Mouse (Mus musculus) brain, adult 2 months (tissue): Measurements from ENCODE around the gene Pltp.
A peak's percentile ranks its signal among the peaks of the same experiment; 100 is the strongest.

Experiments
- DNase-seq: peaks from one replicate; pipeline ENCODE4 v3.0.0; 2011; ENCODE audit warnings: low read depth, low spot score

Gene Pltp

DNA sequence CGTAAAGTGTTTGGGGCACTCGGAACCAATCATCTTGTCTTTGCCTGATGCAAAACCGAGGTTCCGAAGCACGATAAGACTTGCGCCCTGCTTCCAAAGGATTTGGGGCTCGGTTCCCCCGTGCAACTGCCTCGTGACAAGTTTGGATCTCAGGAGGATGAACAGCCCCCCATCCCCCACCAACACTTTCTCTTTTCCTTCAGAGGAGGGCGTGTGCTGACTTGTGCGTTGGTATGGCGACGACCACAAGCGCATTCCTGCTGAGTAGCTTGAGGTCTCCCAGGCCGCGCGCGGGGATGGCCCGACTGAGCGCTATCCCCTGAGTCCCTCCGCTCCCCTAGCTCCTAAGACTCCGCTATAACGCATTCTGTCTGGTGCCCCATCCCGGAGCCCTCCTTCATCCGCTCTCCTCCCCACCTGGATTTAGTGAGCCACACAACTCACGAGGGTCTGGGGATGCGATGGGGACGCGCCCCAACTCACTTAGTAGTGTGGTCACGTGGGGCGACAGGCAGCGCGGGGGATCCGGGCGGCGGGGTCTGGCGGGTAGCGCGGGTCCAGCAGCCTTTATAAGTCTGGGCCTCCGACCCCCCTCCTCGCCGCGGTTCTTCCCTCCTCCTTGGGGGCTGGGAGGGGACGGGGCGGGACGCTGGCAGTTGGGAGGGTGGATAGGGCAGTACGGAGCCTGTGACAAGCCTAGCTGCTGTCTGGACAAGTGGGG, at the start of gene Pltp:
TSS of gene Pltp (minus strand) at position 611 of the 721 bp plus-strand sequence.
- DNase-seq, result peak; percentile 41

DNA sequence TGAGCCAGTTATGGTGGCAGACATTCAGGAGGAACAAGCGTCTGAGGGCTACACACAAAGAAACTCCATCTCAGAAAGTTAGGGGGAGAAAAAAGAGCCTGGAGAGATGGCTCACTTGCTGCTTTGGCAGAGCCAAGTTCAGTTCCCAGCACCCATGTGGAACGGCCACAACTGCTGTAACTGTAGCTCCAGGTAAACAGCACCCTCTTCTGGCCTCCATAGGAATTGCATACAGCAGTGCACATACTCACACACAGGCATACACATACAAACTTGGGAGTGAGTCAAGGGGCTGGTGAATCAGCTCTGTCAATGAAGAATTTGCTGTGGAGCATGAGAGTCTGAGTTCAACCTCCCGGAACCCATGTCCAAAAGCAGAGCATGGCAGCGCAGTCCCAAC, 48.6 kb upstream of the Pltp start:
- no peak for DNase-seq

DNA sequence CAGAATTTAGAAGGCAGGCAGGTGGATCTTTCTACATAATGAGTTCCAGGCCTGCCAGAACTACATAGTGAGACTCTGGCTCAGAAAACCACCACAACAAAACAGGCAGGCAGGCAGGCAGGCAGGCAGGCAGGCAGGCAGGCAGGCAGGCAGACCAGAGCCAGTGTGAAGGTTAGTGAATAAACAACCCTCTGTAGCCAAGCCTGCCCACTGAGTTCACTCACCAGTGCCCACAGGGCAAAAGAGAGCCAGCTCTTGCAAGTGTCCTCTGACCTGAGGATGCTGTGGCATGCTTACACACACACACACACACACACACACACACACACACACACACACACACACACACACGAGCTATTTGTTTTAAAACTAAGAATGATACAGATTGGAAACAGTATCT, 46.0 kb upstream of the Pltp start:
- no peak for DNase-seq

DNA sequence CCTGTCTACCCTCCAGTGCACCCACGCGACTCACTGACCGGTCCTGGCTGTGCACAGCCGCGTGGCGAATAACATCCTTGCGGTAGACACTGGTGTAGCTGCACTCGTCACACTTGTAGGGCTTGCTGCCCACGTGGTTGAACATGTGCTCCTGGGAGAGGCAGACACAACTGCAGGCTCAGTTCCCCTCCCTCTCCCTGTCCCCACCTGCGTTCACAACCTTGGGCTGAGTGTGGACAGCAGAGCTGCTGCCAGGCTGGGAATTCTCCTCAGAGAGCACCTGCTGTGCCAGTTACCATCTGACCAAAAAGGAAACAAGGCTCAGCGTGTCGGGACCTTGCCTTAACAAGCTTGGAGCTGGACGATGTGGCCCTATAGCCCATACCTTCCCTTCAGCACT, 43.9 kb upstream of the Pltp start:
- peak; percentile 48 for DNase-seq

DNA sequence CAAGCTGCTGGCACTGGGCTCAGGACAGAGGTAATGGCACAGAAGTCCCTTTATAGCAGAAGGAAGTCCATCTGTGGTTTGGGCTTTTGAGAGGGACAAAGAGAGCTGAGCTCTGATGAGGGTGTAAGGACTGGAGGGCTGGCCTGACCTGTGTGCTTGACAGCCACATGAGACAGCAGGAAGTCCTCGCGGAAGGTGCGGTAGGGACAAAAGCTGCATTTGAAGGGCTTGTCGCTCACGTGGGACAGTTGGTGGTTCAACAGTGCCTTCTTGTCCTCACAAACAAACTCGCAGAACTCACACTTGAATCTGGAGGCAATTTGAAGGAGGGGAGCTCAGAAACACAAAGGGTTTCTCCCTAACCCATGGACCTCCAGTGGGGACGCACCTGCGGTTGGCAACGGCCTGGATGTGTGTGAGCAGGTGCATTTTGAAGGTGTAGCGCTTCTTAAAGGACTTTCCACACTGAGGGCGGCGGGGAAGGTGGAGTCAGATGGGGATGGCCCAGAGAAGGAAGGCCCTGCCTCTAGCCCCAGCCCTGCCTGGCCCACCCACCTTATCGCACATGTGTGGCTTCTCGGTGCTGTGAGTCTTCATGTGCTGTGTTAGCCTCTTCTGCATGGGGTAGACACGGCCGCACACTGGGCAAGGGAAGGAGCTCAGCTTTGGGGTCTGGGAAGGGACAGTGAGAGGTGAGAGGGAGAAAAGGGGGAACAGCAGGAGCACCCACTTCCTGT, 42.4 kb upstream of the Pltp start:
- no peak for DNase-seq

DNA sequence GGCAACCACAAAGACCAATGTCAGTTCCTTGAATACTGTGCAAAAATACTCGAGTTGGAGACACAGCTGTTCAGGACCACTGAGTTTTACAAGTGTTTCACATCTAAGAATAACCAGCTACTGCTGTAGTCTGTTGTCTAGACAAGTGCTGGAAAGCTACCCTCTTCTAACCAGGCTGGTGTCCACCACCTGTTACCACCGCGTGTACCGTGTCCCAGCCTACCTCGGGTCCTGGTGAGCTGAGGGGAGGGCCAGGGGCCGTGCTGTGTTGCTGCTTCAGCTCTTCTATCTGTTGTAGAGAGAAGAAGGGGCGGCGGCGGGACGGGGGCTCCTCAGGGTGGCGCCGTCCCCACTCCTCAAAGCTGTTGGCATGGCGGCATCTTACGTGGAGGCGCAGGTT, 41.5 kb upstream of the Pltp start:
- DNase-seq, result no peak

DNA sequence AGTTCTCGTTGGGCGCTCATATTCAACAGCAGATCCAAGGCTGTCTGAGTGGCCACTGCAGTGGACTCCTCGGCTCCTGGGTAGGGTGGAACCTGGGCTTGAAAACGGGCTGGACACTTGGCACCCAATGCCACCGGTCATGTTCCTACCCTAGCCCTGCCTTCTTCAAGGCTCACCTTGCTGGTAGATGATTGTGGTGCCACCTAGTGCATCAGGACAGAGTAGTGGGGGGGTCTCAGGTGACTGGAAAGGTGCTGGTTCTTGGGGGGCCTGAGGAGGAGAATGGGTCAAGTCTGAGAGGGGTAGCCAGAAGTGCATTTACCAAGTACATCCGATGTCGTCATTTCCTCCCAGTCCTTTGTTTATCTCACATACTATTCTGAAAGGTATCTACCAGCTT, 40.5 kb upstream of the Pltp start:
- DNase-seq, result no peak

DNA sequence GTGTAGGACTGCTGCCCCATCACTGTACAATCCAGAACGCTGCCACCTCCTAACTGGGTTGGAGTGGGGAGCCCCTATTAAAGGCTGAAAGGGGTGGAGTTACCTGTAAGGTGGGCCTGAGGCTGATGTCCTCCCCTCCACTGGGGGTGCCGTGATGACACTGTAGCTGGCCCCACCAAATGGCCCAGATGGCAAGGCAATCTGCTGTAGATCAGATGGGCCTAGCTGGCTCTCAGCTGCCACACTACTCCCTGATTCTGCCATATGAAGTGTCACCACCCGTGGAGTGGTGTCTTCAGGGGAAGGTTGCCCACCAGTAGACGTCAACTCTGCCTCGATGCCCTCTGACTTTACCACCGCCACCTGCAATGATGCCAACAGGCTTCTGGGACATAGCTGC, 38.4 kb upstream of the Pltp start:
- DNase-seq, result peak; percentile 37

DNA sequence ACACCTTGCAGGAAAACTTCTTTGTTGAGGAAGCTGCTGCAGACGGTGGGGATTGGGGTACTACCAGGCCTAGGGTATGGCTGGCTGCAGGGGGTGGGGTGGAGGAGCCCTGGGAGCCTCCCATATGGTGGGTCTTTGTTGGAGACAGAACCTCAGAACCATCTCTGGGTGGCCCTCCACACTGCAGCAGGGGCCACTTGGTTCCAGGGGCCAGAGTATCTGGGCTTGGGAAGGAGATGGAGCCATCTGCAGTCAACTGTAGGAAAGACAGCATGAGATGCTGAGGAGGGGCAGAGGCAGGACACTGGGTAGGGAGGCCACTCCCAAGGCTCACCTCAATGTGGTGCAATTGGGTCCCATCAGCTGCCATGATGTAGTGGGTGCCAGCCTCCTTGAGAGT, 37.1 kb upstream of the Pltp start:
- no peak for DNase-seq

DNA sequence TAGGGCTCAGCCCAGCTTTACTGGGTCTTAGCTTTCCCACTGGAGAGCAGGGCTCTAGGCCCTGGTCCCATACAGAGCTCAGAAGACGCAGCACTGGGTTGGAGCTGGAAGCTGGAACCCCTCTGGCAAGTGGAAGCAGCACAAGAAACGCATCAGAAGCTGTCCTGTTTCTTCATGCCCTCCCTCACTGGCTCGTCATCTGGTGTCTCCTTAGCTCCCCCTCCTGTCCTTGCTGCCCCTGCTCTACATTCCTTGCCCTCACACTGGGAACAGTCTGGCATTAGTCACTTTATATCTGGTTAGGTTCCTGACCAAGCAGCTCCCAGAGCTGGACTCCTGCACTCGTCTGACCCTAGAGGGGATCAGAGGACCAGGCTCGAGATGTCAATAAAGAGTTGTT, 36.5 kb upstream of the Pltp start:
- peak; percentile 52 for DNase-seq

DNA sequence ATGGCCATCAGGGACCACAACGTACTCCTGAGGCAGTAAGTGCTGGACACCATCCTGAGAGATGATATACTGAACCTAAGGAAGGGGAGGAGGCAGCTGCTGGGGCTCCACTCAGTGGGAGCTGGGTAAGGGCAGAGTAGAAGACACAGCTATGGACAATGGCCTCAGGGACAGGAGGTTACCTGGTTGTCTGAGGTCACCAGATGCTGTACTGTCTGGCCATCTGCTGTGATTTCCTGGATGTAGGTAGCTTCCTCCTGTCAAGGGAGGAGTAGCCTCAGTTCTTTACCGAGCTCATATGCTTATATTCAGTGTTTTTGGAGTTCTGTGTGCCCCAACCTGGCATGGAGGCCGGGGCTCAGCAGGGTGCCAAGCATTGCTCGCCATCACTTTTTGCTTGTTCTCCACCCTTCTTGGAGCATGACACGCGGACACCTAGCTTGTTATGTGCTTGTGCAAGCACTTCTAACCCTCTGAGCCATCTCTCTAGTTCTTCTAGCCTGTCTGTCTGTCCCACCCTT, 35.2 kb upstream of the Pltp start:
- peak; percentile 60 for DNase-seq

DNA sequence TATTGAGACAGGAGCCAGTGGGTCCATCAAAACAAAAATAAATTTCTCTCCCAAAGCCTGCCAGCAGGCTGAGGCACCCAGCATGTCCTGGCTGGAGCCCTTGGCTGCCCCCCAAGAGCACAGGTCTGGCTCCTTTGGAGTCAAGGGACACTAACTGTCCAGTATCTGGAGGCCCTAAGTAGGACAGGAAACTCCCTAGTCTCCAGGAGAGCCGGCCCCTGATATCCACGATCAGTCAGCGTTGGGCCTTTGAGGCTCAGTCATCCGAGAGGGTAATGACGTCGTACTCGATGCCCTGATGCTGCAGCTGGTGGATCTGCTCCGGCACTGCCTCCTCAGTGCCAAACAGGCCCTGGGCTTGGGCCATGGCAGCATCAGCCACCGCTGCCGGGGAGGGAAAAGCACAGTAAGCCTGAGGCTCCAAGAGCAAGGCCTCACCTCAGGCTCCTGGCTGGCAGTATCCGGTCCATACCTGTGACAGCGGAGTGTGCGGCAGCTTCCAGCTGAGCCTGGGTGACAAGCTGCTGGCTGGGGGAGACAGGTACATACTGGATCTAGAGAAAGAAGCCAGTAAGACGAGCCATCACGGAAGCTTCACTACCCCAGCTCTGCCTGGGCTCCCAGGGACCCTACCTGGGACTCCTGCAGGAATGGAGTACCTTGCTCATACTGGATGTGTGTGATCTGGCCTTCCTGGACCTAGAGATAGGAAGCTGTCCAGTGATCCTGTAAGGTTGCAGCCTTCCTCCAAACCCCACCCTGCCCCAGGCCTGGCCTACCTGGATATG, 34.6 kb upstream of the Pltp start:
- DNase-seq, result peak; percentile 65

DNA sequence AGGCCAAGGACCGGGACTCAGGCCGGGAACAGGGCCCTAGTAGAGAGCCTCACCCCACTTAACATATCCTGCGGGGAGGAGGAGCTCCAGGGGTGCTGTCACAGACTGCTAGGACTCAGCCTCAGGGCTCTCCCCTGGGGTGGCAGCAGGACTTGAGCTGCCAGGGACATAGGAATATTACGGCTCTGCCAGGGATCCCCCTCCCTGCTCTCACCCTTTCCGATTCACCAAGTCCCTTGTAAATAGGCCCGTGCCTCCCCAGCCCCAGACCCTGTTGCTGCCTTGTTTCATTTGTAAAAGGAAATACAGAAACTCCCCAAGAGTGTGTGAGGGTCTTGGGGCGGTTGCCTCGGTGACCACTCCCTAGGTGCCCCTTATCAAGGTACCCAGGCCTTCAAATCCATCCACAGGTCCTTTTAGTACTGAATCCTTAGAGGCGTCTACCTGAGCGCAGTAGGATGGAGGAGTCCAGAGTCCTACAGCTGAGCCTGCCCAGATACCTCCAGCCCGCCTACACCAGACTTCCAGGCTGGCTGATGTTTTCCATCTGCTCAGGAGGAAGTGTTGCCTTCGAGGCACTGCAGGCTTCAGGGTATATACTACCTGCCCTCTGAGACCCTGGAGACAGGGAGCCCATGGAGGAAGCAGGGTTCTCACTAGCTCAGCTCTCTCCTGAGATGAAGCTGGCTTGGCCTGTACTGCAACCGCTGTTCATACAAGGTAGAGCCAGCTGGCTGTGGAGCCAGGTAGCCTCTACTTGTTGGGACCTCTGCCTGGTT, 33.7 kb upstream of the Pltp start:
- DNase-seq, result peak; percentile 32

DNA sequence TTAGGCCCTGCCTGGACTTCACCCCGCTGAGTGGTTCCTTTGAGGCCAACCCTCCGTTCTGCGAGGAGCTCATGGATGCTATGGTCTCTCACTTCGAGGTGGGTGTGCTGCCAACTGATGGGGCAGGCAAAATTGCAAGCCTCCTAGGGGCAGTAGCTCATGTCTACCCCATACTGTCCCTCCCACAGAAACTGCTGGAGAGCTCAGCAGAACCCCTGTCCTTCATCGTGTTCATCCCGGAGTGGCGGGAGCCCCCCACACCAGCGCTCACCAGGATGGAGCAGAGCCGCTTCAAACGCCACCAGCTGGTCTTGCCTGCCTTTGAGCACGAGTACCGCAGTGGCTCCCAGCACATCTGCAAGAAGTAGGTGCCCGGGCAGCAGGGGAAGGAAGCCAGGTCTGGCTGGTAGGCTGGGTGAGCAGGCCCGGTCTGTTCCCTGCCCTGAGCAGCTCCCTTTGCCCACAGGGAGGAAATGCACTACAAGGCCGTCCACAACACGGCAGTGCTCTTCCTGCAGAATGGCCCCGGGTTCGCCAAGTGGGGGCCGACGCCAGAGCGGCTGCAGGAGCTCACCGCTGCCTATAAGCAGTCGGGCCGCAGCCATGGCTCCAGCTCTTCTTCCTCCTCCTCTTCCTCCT, 33.0 kb upstream of the Pltp start:
- no peak for DNase-seq

DNA sequence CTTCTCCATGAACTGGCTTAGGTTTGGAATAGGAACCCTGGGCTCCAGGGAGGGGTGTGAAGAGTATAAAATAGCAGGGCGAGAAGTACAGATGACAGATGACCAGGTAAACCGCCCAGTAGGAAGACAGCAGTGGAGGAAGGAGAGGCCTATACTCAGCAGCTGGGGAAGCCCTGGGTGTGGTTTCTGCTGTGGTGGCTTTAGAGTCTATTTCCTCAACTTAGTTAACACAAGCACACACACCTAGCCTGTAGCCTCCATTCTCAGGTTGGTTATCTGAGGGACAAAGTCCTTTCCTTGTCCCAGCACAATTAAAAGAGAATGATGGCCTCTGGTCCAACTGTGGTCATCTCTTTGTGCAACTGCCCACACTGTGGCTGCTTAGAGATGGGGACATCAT, 32.4 kb upstream of the Pltp start:
- no peak for DNase-seq

DNA sequence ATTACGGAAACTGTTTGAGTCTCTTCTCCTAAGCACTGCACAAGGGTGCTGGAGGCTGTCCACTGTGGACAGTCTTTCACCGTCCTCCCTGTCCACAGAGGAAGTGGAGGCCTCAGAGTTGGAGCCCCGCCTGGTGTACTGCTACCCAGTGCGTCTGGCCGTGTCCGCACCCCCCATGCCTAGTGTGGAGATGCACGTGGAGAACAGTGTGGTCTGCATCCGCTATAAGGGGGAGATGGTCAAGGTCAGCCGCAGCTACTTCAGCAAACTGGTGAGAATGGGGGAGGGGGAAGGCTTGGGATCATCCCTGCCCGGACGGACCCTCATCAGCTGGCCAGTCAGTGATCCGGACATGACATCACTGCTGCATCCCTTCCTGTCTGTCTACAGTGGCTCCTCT, 31.5 kb upstream of the Pltp start:
- DNase-seq, result no peak

DNA sequence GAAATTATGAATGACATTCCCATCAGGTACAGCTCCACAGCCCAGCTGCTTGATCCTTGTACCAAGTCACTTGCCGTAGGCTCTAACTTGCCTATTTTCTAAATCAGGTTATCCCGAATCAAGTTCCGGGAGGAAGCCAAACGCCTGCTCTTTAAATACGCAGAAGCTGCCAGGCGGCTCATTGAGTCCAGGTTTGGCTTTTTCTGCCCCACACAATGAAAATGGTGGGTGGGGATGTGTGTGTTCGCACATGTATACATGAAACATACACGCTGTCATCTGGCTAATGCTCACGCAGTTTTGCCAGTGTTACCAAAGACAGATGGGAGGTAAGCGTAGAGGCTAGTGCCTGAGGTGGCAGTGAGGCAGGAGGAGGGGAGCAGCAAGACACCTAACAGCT, 29.1 kb upstream of the Pltp start:
- DNase-seq, result peak; percentile 52

DNA sequence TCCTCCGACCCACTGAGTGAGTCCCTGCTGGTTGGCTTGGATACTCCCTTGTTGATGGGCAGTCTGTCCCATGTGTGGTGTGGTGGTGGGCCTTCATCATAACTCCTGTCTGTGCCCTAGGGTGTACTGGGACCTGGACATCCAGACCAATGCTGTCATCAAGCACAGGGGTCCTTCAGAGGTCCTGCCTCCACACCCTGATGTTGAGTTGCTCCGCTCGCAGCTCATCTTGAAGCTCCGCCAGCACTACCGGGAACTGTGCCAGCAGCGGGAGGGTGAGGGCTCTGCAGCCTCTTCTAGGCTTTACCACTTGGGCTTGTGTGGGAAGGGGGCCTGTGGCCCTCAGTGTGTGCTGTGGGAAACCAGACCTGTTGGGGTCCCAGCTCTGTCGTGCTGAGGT, 28.3 kb upstream of the Pltp start:
- DNase-seq, result peak; percentile 85

DNA sequence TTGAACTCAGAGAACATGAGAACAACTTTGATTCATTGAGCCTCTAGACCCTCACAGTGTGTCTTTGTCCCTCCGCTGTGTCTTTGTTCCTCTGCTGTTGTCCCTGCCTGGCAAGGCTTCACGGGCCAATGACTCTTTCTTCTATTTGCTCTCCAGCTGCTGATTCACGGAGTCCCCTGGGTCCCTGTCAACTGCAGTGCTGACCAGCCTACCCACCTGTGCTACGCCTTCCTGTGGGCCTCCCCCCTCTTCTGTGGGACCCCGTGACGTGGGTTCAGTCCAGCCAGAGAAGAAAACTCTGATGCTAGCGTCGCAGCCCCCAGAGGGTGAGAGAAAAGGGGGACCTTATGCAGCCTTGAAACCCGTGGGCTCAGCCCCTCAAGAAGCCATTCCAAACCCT, 25.1 kb upstream of the Pltp start:
- DNase-seq, result peak; percentile 58

DNA sequence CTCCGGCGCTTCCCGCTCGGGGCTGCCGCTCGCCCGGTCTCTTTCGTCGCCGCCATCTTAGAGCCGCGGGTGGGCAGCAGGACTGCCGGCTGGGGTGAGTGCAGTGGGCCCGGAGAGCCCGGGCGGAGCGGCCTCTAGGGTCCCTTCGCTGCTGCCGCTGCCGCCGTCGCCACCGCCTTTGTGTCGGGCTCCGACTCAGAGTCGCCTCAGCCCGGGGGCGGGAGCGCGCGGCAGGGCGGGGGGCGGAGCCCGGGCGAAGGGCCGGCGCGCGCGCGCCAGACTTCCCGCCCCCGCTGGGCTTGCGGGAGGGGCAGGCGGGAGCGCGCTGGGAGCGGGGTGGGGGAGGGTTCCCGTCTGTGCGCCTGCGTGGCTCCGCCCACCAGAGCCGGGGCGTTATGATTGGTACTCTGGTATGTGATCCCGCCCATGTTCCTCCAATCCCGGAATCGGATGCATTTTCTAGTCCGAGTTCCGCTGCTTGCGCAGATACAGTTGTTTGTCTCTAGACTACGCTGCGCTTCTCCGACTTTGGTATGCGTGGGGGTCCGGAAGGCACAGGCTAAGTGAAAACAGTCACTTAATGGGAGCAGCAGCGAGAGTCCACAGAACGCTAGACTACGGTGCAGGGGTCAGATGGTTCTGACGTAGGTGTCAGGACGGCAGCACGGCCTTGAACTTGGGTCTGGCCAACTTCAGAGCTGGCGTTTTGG, 22.2 kb upstream of the Pltp start:
- DNase-seq, result peak; percentile 98

DNA sequence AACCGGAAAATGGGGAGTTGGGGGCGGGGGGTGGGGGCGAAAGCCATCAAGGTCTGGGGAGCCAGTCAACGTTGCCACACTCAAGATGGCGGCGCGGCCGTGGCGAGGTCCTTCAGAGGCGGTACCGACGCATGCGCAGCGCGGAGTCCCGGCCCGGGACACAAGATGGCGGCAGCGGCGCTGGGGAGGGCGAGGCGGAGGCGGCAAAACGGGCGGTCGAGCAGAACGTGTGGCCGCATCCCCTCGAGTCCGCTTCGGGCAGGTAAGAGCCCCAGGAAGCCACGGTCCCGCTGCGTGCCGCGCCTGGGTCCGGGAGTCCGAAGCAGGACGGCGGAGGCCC, 21.7 kb upstream of the Pltp start, which contains the start of gene Pcif1:
TSS of gene Pcif1 (plus strand) at position 77 of the 340 bp plus-strand sequence.
- peak; percentile 92 for DNase-seq
